Mouse (Mus musculus): Measurements from ENCODE around the gene Pam.

Gene Pam

DNA sequence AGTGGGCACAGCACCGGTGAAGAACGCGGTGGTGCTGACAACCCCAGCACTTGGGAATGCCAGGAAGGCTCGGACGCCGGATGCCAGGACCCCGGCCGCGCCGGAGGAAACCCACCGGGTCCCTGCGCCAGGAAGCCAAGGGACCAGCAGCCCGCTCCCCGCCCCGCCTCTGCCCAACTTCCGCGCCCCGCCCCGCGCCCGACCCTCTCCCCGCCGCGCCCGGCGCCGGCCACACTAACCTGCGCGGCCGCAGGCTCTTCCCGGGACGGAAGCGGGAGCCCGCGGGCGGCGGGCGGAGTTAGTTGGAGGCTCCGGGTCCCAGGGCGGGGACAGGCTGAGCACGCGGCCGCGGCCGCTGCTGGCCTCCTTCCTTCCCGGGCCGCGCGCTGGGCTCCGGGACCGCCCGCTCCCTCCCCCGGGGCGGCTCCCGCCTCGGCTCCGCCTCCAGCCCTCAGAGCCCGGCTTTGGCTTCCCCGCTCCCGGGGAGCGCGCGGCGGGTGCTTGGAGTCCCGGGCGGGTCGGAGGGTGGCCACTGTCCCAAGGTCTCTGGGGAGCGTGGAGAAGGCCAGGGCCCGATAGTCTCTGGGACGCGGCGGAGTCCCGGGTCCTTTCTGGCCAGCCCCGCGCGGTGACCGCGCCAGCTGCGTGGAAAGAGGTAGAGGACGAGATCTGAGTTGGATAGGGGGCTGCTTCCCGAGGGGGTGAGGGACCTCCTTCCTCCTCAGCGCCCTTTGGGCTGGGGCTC is at the start of gene Pam:
Pam (minus strand) TSS at position 401 of the 745 bp plus-strand sequence.
- DNase-seq, result peak; percentile 3 to 5

DNA sequence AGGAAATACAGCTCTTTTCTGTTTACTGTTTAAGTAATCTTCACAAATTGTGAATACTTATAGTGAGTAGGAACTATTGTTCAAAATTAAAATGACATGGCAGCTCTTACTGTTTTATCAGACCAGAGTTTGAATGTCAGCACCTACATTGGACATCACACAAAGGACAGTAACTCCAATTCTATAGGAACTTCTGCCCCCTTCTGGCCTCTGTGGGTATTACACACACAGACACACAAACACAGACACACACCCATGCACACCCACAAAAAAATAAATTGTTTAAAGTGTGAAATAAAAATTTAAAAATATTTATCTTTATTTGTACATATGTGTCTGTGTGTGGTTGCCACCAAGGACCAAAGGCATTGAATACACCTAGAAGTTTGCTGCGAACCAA is 49.4 kb upstream of the Pam start:
- no peak for DNase-seq

DNA sequence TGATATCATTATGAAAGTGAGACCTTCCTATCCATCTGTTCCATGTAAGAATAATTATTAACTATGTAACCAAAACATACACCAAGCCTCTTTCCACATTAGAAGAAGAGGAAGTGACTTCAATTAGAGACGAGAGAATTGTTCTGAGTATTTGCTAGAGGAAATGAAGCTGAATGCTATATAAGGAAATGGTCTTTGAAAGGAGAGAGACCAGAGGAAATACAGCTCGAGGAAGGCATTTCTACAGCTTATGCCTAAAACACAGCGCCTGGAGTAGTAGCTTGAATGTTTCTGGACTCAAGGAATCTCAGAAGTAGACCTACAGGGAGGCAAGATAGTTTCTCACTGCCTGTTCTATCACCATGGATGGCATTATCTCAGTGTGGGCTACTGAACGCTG is 35.8 kb upstream of the Pam start:
- DNase-seq, result no peak

DNA sequence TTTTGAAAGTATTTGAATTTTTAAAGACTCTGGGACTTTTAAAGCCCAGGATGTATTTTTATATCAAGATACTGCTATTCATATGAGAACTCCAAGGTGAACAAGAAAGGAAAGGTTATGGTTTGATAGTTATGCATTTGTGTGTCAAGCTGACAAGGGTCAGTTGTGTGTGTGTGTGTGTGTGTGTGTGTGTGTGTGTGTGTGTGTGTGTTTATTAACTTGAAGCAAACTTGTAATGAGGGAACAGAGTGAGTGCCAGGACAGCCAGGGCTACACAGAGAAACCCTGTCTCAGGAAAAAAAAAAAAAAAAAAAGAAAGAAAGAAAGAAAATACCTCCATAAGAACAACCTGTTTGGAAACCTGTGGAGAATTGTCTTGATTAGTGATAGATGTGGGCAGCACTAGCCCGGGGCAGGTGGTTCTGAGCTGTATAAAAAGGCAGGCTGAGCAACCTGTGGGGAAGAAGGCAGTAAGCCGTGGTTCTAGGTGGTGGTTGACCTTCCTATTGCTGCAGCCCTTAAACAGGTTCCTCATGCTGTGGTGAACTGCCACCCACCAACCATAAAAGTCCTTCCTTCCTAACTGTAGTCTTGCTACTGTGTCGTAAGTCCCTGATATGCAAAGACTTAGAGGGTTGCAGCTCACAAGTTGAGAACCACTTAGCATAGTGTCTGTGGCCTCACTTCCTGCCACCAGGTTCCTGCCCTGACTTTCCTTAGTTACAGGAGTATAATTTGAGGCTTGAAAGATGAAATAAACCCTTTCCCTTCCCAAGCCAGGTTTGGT is 34.3 kb upstream of the Pam start:
- DNase-seq, result no peak

DNA sequence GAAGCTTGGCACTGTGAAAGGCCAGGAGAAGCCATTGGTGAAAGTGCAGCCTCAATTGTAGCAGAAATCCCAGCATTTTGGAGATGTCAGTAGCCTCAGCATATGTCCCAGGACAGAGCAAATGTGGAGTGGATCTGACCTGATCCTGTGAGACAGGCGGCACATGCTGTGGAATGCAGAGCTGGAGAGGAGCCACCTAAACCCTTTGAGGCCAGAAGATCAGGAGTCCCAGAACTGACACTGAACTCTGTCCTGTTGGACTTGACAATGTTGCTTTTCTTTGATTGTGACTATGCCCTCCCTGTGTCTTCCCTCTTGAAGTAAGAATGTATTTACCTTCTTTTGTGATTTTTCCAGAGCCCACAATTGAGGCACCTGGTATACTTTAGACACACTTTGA is 33.7 kb upstream of the Pam start:
- no peak for DNase-seq

DNA sequence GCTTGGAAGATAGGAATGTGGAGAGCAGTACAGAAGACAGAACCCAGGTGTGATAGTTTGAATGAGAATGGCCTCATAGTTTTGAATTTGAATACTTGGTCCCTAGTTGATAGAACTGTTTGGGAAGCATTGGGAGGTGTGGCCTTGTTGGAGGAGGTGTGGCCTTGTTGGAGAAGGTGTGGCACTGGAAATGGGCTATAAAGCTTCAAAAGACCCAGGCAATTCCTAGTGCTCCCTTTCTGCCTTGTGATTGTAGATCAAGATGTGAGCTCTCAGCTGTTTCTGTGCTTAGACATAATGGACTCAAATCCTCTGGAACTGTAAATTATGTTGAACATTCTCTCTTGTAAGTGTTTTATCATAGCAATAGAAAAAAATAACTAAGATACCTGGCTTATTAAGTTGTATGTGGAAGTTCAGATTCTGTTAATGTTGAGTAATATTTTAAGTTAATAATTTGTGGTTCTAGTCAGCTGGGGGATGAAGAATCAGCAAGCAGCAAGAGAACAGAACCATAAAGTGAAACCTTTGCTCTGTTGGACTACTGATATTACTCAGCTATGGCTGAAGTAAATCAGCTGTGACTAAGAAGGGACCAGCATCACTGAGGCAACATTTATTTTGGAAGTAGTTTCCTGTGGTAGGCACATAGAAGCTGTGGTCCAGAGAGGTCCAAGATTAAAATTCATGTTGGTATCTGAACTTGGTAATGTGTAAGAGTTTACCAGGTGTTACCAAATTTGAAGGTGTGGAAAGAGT is 33.1 kb upstream of the Pam start:
- DNase-seq, result no peak

DNA sequence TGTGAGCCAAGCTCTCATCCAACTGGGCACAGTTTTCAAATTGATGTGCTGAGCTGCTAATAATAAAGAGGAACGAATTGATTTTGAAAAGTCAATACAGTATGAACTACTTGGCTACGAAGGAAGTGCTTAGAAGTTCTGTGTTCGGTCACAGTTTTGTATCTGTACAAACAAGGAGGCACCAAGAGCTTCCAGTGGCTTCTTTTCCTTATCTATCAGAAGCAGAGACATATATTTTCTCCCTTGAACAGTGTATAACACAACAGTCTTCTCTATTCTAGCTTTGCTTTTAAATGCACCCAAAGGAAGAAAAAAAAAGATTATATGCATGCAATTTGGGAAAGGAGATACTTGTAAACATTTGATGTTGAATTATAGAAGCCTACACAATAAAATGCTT is 30.8 kb upstream of the Pam start:
- DNase-seq, result no peak

DNA sequence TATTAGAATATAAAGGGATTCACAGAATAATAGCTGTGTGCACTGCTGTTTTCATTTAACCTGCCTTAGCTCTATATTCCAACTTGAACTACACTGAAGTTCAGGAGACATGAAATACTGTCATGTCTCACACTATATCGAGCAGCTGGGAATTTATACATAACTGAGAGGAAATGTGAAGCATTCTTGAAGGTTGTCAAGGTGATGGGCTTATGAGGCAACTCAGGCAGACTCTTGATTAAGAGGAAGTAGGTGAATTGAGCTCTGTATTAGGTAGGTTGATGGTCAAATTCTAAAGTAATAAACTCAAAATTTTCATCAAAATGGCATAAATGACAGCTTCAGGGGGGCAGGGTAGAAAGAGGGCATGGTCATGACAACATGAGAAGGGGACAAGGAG is 29.3 kb upstream of the Pam start:
- no peak for DNase-seq

DNA sequence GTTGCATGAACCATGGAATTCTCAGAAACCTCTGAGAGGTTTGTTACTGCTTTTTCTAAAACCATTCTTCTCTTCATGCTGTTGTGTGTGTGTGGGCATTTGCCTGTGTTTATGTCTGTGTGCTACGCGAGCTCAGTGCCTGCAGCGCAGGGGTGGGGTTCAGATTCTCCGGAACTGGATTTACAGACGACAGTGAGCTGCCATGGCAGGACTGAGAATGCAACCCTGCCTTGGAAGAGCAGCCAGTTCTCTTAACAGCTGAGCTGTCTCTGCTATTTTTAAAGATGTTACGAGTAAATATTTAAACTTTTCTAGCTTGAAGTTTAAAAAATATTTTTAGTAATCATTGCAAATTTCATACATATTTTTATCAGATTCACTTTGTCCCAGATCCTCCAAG is 24.1 kb upstream of the Pam start:
- no peak for DNase-seq

DNA sequence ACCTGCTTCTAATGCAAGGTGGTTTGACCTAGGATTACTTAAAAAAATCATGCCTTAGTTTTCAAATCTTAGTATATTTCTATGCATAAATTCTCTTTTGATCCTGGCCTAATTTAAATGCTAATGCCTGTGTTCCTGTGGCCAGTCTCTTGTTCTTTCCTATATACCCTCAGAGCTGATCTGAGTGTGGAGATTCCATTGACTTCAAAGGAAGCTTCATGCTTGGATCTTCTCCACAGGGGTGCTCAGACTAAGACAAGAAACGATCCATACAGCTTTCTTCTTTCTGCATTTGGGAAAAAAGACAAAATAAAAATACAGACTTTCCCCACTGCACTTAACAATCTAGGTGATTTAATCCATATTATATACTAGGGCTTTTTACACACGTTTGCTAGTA is 12.2 kb upstream of the Pam start:
- no peak for DNase-seq

DNA sequence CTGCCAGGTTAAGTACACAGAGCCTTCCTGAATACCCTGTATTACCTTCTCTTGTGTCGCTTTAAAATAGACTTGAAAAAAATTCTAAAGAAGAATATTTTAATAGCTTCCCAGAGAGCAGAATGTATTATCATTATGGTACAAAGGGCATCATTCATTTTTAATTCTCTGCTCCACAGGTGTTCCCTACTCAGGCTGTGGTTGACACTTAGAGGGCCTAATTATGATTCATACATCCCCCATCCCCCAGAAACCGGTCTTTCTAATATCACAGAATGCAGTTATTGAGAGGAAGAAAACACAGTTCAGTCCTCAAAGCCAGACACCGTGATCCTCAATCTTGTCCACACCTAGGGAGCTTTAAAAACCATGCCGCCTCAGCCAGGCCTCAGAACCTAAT is 4.0 kb upstream of the Pam start:
- DNase-seq, result no peak

DNA sequence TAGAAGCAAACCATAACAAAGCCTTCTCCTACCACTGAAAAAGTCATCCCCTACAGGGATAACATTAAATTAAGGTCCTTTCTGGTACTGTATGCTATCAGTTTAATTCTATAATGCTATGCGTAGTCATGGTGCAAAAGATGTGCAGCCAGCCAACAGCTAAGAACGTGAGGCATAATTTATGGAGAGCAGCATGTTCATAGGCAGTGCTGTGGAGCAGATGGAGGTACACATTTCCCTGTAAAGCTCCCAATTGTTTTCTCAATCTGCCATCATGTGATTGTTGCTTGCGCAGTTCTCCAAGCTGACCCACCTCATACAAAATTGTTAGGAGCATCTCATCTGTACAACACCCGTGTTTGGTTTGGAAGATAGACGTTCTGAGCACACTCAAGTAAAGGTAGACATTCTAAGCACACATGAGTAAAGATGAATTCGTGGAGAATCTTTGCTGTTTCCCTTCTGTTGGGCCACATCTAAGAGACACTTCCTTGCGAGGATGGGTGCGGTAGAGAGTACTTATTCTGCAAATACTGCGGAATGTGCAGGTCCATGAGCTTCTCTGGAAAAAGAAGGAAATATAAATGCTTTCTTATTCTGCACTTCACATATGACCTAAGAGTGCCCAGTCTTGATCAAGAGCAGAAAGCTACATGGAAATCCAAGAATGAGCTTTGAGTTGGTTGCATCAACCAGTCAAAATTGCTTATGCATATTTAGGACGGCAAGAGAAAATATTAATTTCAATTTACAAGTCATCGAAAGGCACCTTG is 2.7 kb upstream of the Pam start:
- DNase-seq, result no peak

DNA sequence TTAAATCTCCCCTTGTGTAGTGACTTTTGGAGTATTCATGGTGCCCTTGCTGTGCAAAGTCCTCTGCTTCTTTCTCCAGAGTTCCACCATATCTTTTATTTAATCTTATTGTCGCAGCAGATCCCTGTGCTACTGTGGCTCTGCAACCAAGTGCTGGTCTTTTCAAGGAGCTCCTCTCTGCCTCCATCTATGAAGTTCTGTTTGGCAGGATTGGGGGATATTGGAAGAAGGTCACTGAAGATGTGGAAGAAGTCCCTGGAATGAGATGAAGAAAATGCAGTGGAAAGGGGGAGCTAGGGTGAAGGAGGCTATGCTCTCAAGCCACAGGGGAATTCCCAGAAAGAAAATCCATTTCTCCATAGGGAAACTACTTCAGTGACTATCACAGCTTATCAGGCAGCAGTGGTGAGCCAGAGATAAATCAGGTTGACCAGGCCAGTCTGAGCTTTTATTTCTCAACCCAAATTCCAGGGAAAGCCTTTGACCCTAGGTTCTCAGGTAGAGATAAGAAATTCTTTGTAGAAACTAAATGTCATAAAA is 1.0 kb upstream of the Pam start:
- DNase-seq, result no peak

DNA sequence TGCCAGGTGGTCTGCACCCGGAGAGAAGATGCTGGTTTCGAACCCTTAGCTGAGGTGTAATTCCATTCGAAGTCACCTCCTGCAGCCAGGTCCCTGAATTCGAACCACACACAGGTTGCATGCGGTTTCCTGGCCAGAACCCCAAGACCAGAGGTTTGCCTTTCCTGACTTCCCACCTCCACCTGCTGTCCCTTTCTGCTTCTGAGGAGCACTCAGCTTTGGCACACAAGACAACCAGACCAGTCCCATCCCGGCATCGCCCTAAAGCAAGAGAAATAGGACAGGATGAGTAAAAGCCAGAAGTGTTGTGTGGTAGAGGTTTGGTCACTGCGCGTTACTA is 515 bp upstream of the Pam start:
- DNase-seq, result no peak

DNA sequence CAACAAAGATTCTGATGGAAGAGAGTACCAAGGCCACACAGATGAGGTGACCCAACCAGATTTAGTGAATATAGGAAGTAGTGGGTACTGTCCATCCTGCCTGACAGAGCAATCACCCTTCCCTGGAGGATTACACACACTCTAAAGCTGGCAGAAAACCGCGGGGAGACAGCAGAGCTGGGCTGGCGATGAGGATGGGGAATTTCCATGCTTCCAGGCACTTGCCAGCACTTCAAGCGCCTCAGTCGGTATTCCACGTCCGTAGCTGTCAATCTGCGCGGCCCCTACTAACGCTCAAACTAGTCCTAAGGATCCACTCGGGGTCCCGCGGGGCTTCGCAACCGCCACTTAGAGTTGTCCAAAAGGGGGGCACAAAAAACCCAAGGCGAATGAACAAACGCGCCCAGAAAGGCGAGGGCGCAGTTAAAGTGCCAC is 618 bp downstream of the Pam start:
- no peak for DNase-seq

DNA sequence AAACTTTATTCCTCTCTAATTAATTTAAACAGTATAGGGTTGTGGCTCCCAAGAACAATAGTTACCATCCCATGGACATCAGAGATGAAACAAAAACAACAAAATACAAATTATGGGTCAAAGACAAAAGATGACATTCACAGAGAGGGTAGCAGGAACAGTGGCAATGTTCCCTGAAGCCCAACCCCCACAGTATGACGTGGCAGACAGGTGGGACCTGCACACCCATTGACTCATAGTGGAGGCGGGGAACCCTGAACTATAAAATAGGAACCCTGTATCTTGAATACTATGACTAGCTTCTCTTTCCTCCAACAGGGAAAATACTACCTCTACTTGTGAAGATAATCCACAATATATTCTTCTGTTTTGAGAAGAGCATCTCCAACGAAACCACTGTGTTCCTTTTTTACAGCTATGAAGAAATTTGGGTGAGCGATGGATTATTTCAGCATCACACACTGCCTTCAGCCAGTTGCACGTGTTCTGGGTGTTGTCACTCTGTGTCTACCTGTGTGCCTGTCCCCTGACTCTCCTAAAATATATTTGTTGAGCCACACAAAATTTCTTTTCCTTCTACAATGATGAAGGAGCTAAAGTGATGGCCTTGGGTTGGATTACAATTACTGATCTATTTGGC is 6.0 kb downstream of the Pam start:
- no peak for DNase-seq

DNA sequence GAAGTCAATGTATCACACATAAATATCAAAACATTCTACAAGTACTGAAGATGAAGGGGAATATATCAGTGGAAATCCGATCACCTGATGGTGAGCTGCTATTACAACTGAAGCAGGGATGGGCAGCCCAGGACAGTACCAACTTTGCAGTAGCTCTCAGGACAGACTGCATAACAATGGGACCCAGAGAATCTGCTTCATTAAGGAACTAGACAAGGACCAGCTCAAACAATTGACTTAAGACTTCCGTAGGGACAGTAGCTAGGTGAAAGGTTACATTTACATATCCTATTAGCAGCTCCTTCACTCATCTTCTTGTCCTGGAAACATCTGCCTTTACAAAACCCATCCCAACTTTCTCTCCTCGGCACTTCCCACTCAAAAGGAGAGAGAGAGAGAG is 9.0 kb downstream of the Pam start:
- DNase-seq, result no peak

DNA sequence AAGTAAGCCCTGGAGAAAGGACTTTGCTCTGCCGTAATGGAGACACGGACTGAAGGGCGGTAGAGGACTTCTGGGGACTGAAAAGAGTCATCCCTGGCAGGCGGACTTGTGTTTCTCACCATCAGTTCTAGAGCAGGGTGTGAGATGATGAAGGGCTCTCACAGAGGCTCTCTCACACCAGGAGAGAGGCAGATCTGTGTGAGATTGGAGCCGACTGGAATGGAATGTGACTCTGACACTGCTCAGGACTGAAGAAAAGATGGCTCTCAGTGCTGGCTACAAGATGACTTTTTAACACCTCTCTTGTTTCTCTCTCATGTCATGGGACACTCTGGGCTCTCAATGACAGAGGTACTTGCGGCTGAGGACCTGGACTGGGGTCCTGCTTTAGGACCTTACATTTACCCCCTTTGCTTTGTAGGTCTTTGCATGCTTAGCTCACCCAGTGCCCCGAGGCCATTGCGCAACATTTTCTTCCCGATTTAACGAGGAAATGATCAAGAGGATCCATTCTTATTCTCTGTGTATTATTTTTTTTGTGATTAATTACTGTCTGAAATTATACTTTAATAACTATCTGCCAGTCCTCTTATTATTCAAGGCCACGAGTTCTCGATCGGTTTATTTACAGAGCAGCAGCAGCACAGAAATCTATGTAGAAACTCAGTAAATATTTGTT is 10.7 kb downstream of the Pam start:
- DNase-seq, result no peak

DNA sequence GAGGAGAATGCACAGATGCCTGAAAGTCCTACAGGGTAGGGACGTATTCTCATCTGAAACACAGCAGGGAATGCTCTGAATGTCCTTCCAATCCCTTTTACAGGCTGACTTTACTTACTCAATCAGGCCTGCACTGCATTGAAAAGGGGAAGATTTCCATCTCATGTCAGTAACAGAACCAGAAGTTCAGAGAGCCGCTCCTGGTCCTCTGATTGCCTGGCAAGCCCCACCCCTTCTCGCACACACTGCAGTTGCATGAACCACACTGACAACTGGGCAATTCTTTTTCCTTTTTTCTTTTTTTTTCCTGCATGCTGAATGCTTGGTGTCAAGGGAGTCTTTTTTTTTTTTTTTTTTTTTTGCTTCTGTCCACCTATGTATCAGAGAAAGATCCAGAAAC is 11.9 kb downstream of the Pam start:
- no peak for DNase-seq

DNA sequence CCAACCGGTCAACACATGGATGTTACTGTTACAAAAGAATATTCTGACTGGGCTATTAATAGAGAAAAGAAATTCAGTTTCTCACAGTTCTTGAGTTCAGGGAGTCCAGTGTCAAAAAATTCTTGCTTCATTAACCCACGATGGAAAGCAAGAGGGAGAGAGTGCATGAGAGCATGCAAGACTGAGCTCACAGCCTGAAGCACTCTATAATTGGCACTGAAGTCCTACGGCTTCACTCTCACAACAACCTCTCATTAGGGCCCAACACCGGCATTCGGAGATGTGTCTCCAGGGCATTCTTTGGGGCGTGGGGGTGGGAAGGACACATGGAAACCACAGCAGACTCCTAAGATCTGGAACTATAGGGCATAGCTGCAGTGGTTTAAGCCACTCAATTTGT is 12.5 kb downstream of the Pam start:
- DNase-seq, result no peak

DNA sequence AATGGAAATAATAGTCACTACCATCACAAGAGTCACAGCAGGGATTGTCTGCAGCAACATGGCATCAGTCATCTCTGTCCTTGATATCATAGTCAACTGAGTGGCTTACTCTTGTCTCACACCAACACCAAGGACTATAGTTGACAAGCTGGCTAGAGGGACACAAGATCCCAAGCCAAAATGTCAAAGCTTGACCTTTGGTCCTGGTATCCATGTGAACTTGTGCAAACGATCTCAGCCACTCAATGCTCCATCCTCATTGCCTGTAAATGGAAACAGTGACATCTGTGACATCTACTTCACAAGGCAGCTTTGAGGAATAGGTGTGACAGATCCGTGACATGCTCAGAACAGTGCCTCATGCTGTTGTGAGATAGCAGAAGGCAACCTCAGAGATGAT is 15.0 kb downstream of the Pam start:
- DNase-seq, result no peak

DNA sequence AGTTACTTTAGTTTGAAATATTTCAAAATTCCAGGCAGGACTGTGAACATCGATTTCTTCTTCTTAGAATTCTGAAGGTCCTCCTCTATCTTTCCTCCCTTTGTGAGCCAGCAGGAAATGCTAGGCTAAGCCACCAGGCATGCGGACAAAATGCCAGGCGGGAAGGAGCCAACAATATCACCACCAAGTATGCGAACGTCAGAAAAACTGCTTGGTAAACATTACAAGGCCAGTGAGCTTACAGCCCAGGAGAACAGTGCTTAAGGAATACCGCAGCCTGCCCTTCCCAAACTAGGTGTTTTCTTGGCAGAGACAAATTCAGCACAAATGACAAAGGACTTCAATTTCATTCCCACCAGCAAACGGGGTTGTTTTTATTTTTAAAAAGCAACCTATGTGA is 15.8 kb downstream of the Pam start:
- no peak for DNase-seq

Data from B cell, adult 2 months (primary cell).